Mouse (Mus musculus) MEL-GATA-1-ER (cell line): ENCODE data around the gene Nlrp10.

Experiments
- DNase-seq: peaks from one replicate; pipeline ENCODE4 v3.0.0-alpha.2; 2012; ENCODE audit warnings: low read depth; ENCODE audit errors: extremely low read depth

Gene Nlrp10

DNA sequence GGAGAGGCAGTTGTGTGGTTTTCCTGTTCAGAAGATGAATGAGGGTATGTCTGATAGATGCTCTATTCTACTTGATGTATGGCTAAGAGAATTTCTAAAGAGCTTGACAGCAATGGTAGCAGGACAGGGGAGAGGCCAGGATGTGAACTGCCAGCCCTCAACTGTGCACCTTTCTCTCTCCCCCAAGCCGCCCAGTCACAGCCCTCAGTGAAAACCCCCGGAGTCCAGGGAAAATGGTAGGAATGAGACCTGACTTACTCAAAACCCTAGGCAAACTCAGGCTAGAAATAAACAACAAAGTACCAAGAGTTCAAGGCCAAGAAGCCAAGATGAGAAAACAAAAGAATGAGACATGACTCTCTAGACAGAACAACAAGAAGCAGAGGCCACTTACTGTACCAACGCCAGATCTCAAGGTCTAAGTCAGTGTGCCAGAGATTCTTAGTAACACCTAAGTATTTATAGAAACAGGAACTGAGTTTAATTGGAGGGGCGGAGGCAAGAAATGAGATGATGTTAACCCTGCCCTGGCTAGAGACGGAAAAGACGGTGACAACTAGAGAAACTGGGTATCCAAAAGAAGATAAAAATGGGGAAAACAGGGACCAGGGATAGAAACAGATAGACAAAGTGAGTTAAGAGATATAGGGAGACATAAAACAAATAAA lies at the start of gene Nlrp10:
Nlrp10 (minus strand) TSS at position 453 of the 668 bp plus-strand sequence.
- DNase-seq = peak; percentile 74

- no peak for DNase-seq
These were observed 42.3 kb upstream of the Nlrp10 start for GRCm38 (mm10) chr7:108972273-108972672.

DNA sequence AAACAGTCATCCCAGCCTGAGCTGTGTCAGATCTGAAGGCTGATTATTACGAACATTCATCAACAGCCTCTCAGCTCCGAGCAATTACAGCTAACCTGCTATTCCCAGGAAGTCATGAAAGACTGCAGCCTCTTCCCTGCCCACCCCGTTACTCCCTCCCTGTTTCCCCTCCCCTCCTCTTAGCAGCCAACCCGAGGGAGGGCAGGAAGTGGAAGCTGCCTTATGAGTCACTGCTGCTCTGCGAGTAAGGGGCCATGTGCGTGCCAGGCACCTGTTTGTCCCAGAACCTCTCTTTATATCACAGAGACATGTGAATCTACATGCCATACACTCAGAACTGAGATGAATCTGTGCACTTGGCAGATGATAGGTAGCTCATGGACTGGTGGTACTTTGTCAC lies 38.2 kb upstream of the Nlrp10 start:
- DNase-seq = no peak

DNA sequence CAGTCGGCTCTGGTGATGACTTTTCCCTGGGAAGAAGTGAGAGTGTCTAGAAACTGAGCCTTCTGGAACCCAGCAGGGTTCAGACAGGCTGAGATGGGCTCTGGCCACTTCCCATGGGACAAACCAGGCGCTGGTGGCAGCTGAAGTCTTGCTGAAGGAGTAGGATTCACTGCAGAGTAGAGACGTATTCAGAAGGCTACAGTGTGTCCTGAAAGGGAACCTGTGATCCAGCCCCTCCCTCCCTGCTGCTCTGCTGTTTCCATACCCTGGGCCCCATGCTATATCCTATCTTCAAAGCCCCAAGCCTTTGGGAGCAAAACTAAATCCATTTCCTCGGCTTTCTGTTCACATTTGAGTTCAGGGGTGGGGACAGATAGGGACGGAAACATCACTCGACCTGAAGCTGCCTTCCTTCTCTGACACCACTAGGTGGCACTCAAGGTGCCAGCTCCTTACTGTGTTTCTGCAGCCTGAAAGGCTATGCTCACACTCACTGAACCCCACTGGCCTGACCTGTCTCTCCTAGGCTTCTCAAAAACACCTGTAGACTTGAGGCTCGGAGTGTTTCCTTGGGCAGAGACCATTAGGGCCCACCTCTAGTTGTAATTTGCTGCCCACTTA lies 36.9 kb upstream of the Nlrp10 start:
- DNase-seq = peak; percentile 27

GRCm38 (mm10) chr7:108965968-108966367 lies 36.0 kb upstream of the Nlrp10 start:
- no peak for DNase-seq

DNA sequence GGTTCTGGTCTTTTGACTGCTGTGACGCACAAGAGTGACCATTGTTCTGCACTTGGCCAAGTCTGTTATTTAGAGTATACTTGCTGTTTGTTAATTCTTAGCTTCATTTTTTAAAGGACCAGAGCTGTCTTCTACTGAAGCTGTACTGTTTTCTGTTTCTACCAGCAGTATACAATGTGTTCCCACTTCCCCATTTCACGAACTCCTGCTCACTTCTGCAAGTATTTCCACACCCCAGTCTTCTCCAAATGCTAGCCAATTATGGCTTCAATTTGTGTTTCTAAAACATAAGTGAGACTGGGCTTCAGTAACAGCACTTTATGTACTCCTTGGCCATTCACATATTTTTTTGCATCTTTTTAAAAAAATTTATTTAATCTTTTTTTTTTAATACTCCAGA lies 27.8 kb upstream of the Nlrp10 start:
- no peak for DNase-seq

GRCm38 (mm10) chr7:108954185-108954584 lies 24.2 kb upstream of the Nlrp10 start:
- peak; percentile 52 for DNase-seq

DNA sequence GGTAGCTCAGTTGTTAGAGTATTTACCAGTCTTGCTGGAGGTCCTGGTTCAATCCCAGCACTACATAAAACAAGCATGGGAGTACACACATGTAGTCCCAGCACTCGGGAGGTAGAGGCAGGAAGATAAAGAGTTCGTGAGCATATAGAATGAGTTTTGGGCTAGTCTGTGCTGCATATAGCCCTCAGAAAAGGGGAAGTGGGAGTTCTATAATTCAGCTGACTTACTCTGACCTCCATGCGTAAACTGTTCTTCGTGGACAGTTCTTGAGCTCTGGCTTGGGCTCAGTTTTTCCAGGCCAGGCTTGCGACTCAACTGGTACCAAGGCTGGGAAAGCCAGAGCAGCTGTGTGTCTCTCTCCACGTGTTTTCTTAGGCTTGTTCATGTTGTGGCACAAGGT lies 22.8 kb upstream of the Nlrp10 start:
- no peak for DNase-seq

GRCm38 (mm10) chr7:108950762-108951331 lies 20.9 kb upstream of the Nlrp10 start:
- no peak for DNase-seq

DNA sequence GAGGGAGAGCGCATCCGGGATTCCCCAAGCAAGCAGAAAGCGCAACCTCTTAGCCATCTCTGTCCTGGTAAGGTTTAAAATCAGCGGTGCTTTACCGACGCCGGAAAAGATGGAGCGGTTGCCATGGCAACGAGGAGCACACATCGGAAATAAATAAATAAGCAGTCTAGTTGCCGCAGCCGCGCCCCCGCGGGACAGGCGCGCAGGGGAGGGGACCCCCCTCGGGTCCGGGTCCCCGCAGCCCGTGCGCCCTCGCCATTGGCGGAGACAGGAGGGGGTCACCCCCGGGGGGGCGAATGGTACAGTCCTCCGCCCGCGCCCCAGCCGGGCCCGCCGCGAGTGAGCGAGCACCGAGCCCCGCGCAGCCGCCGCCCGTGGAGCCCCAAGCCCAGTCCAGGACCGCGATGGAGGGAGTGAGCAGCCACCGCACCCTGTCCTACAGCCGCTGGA lies 20.4 kb upstream of the Nlrp10 start, which contains the start of gene Tub:
Tub (plus strand) TSS at position 27 of the 450 bp plus-strand sequence.
- DNase-seq = no peak

- no peak for DNase-seq
These were observed 19.3 kb upstream of the Nlrp10 start for GRCm38 (mm10) chr7:108949301-108949700.

GRCm38 (mm10) chr7:108948611-108949010 lies 18.6 kb upstream of the Nlrp10 start:
- no peak for DNase-seq

DNA sequence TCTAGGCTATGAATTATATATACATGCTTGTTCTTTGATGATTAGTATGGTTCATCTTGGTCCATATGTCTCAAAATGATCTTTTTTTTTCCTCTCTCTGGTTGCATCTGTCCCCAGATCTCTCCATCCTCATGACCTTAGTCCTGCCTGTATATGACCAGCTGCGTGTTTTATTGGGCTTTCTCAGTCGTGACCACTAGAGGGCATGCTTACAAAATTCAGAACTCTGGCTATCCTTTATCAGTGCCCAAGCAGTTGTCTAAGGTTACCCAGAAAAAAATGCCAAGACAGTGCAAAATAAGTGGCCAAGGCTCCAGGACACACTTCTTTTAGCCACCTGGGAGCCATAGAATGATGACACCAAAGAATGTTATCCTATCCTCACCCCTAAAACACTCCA lies 14.0 kb upstream of the Nlrp10 start:
- peak; percentile 51 for DNase-seq

DNA sequence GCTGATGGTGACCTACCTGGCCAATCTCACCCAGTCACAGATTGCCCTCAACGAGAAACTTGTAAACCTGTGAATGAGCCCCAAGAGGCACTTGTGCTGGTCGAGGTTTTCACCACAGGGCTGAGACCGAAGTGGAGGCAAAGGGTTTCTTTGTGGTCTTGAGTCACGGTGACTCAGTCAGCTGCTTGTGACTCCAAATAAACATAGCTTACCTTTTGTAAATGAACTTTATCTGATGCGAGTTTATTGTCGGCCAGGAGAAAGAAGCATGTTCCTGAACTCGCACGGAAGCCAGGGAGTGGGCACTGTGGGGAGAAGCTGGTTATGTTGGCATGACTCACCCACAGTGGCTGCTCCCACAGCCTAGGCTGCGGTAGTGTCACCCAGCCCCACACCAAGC lies 11.5 kb upstream of the Nlrp10 start:
- no peak for DNase-seq

- DNase-seq = no peak
These were observed 6.6 kb upstream of the Nlrp10 start for GRCm38 (mm10) chr7:108936591-108936990.

DNA sequence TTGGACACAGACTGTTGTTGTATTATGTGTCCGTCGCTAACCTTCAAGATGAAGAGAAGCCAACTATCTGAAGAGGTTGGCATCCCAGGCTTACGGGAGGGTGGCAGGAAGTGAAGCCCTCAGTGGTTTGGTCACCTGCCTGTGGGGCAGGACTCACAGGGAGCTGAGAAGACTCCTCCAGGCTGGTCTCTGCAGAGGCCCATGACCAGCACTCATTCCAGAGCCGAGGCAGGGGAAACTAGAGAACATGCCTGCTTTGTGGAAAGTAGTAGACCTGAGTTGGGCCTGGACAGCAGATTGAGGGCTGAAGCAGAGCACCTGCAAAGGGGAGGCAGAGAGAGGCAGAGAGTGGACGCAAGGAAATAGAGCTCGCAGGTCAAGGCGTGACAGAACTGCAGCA lies 5.4 kb upstream of the Nlrp10 start:
- no peak for DNase-seq

- no peak for DNase-seq
These were observed 4.9 kb upstream of the Nlrp10 start for GRCm38 (mm10) chr7:108934836-108935235.

DNA sequence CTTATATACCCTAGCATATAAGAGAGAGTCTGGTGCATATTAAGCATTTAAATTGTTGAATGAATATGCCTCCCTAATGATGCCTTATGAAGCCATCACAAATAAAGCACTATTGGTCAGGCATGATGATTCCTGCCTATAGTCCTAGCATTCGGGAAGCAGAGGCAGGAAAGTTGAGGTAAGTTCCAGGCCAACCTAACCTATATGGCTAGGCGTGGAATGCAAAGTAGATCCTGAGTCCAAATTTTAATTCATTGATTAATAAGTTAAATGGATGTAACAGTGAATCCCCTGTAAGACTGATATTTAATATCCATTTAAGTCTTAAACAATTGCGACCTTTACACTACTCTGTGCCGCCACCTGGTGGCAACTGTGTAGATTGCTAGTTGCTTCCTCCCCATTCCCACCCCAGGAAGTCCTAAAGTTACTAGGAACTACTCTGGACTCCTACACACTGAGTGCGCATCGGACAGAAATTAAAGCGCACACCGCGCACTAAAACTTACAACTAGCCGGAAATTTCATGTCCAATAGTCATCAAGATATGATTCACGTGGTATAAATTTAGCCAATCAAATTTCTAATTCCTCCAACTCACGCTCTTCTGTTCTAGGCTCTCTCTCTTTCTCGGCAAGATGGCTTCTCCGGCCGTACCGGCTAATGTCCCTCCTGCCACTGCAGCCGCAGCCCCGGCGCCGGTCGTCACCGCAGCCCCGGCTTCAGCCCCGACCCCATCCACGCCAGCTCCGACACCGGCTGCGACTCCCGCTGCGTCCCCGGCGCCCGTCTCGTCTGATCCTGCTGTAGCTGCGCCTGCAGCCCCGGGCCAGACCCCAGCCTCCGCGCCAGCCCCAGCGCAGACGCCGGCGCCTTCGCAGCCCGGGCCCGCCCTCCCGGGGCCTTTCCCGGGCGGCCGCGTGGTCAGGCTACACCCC lies 4.1 kb upstream of the Nlrp10 start, which contains the start of gene Eif3f:
Eif3f (plus strand) TSS at position 624 of the 938 bp plus-strand sequence.
- peak; percentile 99 for DNase-seq

GRCm38 (mm10) chr7:108928280-108929188 lies 1.4 kb downstream of the Nlrp10 start:
- DNase-seq = no peak

DNA sequence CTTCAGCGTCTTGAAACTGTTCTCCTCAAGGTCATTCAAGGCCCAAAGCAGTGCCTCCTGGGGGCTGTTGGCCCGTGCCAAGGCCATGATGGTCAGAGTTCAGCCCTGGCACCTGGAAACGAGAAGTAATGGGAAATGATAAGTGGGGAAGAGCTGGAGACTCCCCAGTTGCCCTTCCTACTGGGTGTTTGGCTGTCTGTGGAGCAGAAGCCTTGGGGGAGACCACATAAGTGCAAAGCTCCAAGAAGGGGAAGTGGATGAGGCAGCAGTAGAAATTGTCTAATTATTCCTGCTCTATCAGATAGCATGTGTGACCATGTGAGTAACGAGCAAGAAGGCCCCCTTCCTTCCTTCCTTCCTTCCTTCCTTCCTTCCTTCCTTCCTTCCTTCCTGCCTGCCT lies 2.9 kb downstream of the Nlrp10 start:
- DNase-seq = peak; percentile 43
